Mouse (Mus musculus) megakaryocyte-erythroid progenitor cell, adult 5 weeks (primary cell): ENCODE data around the gene Klk13. TPM values are rescaled to one million over a fixed set of nuclear protein-coding genes. Genes with fewer than 3 reads are reported as not detected.

Experiments used
- polyA plus RNA-seq: library from polyadenylated mRNA; stranded (reverse); fragments of >175 nt; gene quantifications from 2 replicates; pipeline ENCODE4 v1.2.3, GENCODE M21; 2012

Klk13 gene
- not detected in 2 replicates for polyA plus RNA-seq

DNA sequence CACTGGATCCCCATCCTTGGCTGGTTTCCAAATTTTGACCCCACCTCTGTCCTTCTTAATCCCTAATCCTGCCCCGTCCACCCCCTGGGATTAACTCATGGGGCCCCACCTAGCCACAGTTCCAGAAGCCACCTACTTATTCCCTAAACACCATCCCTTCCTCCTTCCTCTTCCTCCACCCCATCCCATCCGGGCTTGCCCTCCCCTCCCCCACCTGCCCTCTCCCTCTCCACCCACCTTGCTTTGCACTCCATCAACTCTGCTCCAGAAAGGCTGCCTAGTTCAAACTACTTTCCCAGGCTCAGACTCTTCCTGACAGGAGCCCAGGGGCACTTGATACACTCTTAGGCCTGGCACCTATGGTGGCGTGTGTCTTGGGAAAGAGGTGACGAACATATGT, at the start of gene Klk13:
Gene Klk13 (plus strand): TSS at position 301 of the 400 bp plus-strand sequence.

DNA sequence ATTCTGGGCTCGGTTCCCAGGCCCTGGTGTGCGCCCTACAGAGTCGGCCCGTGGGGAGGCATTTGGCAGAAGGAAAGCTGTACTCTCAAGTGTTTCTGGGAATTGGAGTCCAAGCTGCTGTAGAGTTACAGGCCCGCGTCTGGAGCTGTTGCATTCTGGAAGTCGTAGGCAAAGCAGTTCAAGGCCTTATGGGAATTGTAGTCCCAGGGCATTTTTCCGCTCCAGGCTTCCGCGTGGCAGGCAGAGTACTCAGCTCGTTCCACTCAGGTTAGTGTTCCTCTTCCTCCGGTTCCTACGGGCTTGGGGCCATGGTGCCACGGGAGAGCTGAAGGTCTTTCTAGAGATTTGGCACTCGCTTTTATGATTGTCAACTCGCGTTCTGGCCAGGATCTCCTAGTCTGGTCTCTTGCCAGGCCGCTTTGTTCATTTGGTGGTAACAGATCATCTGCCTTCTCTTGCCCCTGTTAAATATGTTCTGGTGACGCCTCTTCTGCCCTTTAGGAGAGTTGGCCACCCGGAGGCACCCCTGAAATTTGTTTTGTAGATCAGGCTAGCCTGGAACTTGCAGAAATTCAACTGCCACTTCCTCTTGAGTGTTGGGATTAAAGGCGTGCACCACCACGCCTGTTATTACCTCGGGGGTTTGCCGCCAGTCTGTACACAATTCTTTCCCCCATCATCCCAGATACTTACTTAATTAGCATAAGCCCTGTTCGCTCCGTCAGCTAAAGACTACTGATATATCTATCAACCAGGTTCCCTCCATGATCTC, 40.4 kb upstream of the Klk13 start, which contains the start of gene Ctu1:
Gene Ctu1 (plus strand): TSS at position 208 of the 772 bp plus-strand sequence.

DNA sequence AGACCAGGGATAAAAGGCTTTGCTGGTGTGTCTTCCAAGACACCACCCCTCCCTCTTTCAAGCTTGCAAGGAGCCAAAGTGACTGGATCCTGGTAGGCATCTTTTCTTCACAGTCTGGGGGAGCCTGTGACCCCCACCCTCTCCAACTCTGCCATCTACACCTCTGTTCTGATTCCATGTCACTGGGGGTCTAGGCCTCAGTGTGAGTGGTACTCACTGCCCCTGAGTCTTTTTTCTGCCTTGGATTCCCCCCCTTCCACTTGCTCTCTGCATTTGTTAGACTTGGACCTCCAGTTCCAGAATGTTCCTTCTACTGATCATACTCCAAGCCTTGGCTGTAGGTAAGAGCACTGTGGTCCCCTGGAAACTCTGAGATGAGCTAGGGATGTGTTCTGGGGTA, 22.2 kb upstream of the Klk13 start, which contains the start of gene Klk14:
Gene Klk14 (plus strand): TSS at position 301 of the 400 bp plus-strand sequence.

DNA sequence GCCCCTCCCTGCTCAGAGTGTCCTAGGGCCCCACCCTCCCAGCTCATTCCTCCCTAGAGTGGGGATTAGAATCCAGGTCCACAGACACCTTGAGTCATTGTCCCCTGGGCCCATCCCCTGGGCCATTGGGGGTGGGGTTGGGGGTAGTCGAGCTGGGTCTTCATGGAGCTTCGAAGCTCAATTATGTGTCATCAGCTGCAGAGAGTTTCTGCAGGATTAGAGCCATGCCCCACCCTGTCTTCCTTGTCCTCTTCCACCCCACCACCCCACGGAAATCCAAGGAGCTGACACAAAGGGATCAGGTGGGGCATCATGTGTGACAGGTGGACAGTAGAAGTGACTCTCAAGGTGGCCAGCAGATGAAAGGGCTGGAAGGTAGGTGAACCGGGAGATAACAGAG, 56.2 kb downstream of the Klk13 start, which contains the start of gene Klk12:
Gene Klk12 (plus strand): TSS at position 301 of the 400 bp plus-strand sequence.

DNA sequence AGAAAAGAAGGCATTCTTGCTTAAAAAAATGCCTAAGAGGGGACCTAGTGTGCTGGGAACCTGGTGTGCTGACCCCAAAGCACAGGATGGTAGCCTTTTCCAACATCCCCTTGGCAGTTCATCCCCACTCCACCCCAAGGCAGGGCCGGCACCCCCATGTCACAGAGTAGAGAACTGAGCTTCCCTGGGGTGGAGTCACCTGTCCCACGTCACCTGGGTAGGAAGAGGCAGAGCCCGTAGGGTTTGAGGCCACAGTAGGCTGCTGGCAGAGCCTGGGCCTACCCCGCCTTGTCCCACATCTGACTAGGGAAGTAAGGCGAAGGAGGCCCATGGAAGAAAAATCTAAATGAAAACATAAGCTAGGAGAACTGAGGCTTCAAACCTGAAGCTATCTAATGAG, 62.0 kb downstream of the Klk13 start, which contains the start of gene Klk11:
Gene Klk11 (plus strand): TSS at position 241 of the 400 bp plus-strand sequence.

Other genes starting within 250 kb of the Klk13 start
- gene Vsig10l, start 249.4 kb upstream of the Klk13 start, polyA plus RNA-seq = 21.8 and 23.6 TPM in 2 replicates
- 0.09 TPM in 1 of 2 replicates, not detected in the other for gene Iglon5, start 222.5 kb upstream of the Klk13 start, polyA plus RNA-seq
- gene 4931406B18Rik, start 206.6 kb upstream of the Klk13 start, polyA plus RNA-seq = 0.05 and 0.07 TPM in 2 replicates
- 3.4 and 4.1 TPM in 2 replicates for gene Cd33, start 168.1 kb upstream of the Klk13 start, polyA plus RNA-seq
- gene Zfp658, start 150.3 kb upstream of the Klk13 start, polyA plus RNA-seq = 0.25 and 0.46 TPM in 2 replicates
- gene Zfp719, start 133.0 kb upstream of the Klk13 start, polyA plus RNA-seq = 0.04 and 0.14 TPM in 2 replicates
- gene Zfp819, start 105.4 kb upstream of the Klk13 start, polyA plus RNA-seq = not detected in 2 replicates
- not detected in 2 replicates for gene Ceacam18, start 77.9 kb upstream of the Klk13 start, polyA plus RNA-seq
- 0.99 and 3.2 TPM in 2 replicates for gene Siglece, start 52.4 kb upstream of the Klk13 start, polyA plus RNA-seq
- 18.6 and 19.4 TPM in 2 replicates for gene Ctu1, start 40.6 kb upstream of the Klk13 start, polyA plus RNA-seq
- not detected in 2 replicates for gene Klk14, start 22.1 kb upstream of the Klk13 start, polyA plus RNA-seq
- not detected in 2 replicates for gene Klk12, start 56.3 kb downstream of the Klk13 start, polyA plus RNA-seq
- not detected in 2 replicates for gene Klk11, start 62.0 kb downstream of the Klk13 start, polyA plus RNA-seq
- 0.06 TPM in 1 of 2 replicates, not detected in the other for gene Klk10, start 68.5 kb downstream of the Klk13 start, polyA plus RNA-seq
- gene Klk9, start 79.3 kb downstream of the Klk13 start, polyA plus RNA-seq = not detected in 2 replicates
- gene Klk8, start 85.0 kb downstream of the Klk13 start, polyA plus RNA-seq = 25.3 and 55.0 TPM in 2 replicates
- not detected in 2 replicates for gene Klk7, start 98.7 kb downstream of the Klk13 start, polyA plus RNA-seq
- gene Klk6, start 111.9 kb downstream of the Klk13 start, polyA plus RNA-seq = not detected in 2 replicates
- not detected in 2 replicates for gene Klk5, start 129.4 kb downstream of the Klk13 start, polyA plus RNA-seq
- not detected in 2 replicates for gene Klk4, start 168.6 kb downstream of the Klk13 start, polyA plus RNA-seq
- not detected in 2 replicates for gene Klk15, start 221.2 kb downstream of the Klk13 start, polyA plus RNA-seq
- gene Klk1b8, start 238.1 kb downstream of the Klk13 start, polyA plus RNA-seq = not detected in 2 replicates